Mouse (Mus musculus) left cerebral cortex, adult 9 months (tissue): ENCODE results near the gene Ltbp3.
A peak's percentile ranks its signal among the peaks of the same experiment; 100 is the strongest.

Experiments
- DNase-seq, 2 experiments: peaks; one replicate each; pipeline ENCODE4 v3.0.0; 2022; ENCODE audit warnings: low spot score in 2 of 2

The Ltbp3 gene

GRCm38 (mm10) chr19:5750951-5751350 is 10.2 kb downstream of the Ltbp3 start:
- no peak for DNase-seq

GRCm38 (mm10) chr19:5751742-5752141 is 11.0 kb downstream of the Ltbp3 start:
- no peak for DNase-seq

- DNase-seq, result peak; percentile 67 to 89
Measured at GRCm38 (mm10) chr19:5756321-5756985, 15.7 kb downstream of the Ltbp3 start.

GRCm38 (mm10) chr19:5756991-5757636 is 16.4 kb downstream of the Ltbp3 start:
- DNase-seq, result no peak

- no peak for DNase-seq
Measured at GRCm38 (mm10) chr19:5758878-5759403, 18.2 kb downstream of the Ltbp3 start.

- DNase-seq, result no peak
Measured at GRCm38 (mm10) chr19:5763163-5763562, 22.5 kb downstream of the Ltbp3 start.

- no peak for DNase-seq
Measured at GRCm38 (mm10) chr19:5767271-5767670, 26.6 kb downstream of the Ltbp3 start.

- DNase-seq, result no peak
Measured at GRCm38 (mm10) chr19:5770311-5770710, 29.6 kb downstream of the Ltbp3 start.

- peak; percentile 81 to 94 for DNase-seq
Measured at GRCm38 (mm10) chr19:5770925-5771860, 30.5 kb downstream of the Ltbp3 start, which contains the start of gene Scyl1. TSS of gene Scyl1 (minus strand) at chr19:5771419.

- DNase-seq, result no peak
Measured at GRCm38 (mm10) chr19:5777387-5778032, 36.8 kb downstream of the Ltbp3 start.

- DNase-seq, result no peak
Measured at GRCm38 (mm10) chr19:5778312-5778711, 37.6 kb downstream of the Ltbp3 start.

- DNase-seq, result no peak
Measured at GRCm38 (mm10) chr19:5780203-5780602, 39.5 kb downstream of the Ltbp3 start.

- no peak for DNase-seq
Measured at GRCm38 (mm10) chr19:5781532-5781931, 40.8 kb downstream of the Ltbp3 start.

- no peak for DNase-seq
Measured at GRCm38 (mm10) chr19:5782121-5782520, 41.4 kb downstream of the Ltbp3 start.

- DNase-seq, result no peak
Measured at GRCm38 (mm10) chr19:5784958-5785577, 44.4 kb downstream of the Ltbp3 start.

- DNase-seq, result peak in 1 of 2 experiments; percentile 92
Measured at GRCm38 (mm10) chr19:5786441-5787114, 45.9 kb downstream of the Ltbp3 start.

- peak in 1 of 2 experiments; percentile 92 for DNase-seq
Measured at GRCm38 (mm10) chr19:5787128-5787635, 46.5 kb downstream of the Ltbp3 start.

GRCm38 (mm10) chr19:5787920-5788319 is 47.2 kb downstream of the Ltbp3 start:
- no peak for DNase-seq

- no peak for DNase-seq
Measured at GRCm38 (mm10) chr19:5788620-5789019, 47.9 kb downstream of the Ltbp3 start.

GRCm38 (mm10) chr19:5789066-5789465 is 48.4 kb downstream of the Ltbp3 start:
- DNase-seq, result no peak
